Mouse (Mus musculus): Measurements from ENCODE around the gene Ctc1.
A peak's percentile ranks its signal among the peaks of the same experiment; 100 is the strongest.
"Not testable (repeated sequence)": the region's sequence is repeated elsewhere in the genome, so short reads cannot be mapped to it uniquely, and the experiment has no call there.

Gene Ctc1

GRCm38 (mm10) chr11:69015644-69016441 is at the start of gene Ctc1:
TSS of gene Ctc1 (plus strand) at chr11:69015911.
- peak; percentile 93 for DNase-seq

GRCm38 (mm10) chr11:68966554-68966953 is 49.2 kb upstream of the Ctc1 start:
- no peak for DNase-seq

- DNase-seq: peak; percentile 94
Measured at GRCm38 (mm10) chr11:68967337-68968282, 48.1 kb upstream of the Ctc1 start, which contains the start of gene Slc25a35. TSS of gene Slc25a35 (plus strand) at chr11:68968131.

GRCm38 (mm10) chr11:68968752-68969151 is 47.0 kb upstream of the Ctc1 start:
- no peak for DNase-seq

- no peak for DNase-seq
Measured at GRCm38 (mm10) chr11:68970232-68970631, 45.5 kb upstream of the Ctc1 start.

- peak; percentile 90 for DNase-seq
Measured at GRCm38 (mm10) chr11:68973250-68974058, 42.3 kb upstream of the Ctc1 start.

GRCm38 (mm10) chr11:68974059-68974450 is 41.7 kb upstream of the Ctc1 start:
- no peak for DNase-seq

GRCm38 (mm10) chr11:68975085-68975484 is 40.6 kb upstream of the Ctc1 start, which contains the start of gene Rangrf:
TSS of gene Rangrf (minus strand) at chr11:68975185.
- no peak for DNase-seq

- DNase-seq: no peak
Measured at GRCm38 (mm10) chr11:68975601-68976000, 40.1 kb upstream of the Ctc1 start.

- no peak for DNase-seq
Measured at GRCm38 (mm10) chr11:68979320-68979733, 36.4 kb upstream of the Ctc1 start.

GRCm38 (mm10) chr11:68980919-68981318 is 34.8 kb upstream of the Ctc1 start:
- no peak for DNase-seq

GRCm38 (mm10) chr11:68982639-68983369 is 32.9 kb upstream of the Ctc1 start:
- DNase-seq: peak; percentile 78

GRCm38 (mm10) chr11:68987365-68987882 is 28.3 kb upstream of the Ctc1 start:
- no peak for DNase-seq

- no peak for DNase-seq
Measured at GRCm38 (mm10) chr11:68988341-68988740, 27.4 kb upstream of the Ctc1 start.

GRCm38 (mm10) chr11:68993122-68993521 is 22.6 kb upstream of the Ctc1 start:
- DNase-seq: no peak

- DNase-seq: no peak
Measured at GRCm38 (mm10) chr11:68994377-68994776, 21.3 kb upstream of the Ctc1 start.

GRCm38 (mm10) chr11:68997080-68997479 is 18.6 kb upstream of the Ctc1 start:
- no peak for DNase-seq

- not testable (repeated sequence) for DNase-seq
Measured at GRCm38 (mm10) chr11:69002782-69003181, 12.9 kb upstream of the Ctc1 start.

- DNase-seq: no peak
Measured at GRCm38 (mm10) chr11:69003592-69003991, 12.1 kb upstream of the Ctc1 start.

GRCm38 (mm10) chr11:69005193-69005592 is 10.5 kb upstream of the Ctc1 start:
- peak; percentile 48 for DNase-seq

GRCm38 (mm10) chr11:69006575-69006974 is 9.1 kb upstream of the Ctc1 start:
- DNase-seq: not testable (repeated sequence)

Data from liver (tissue).